Mouse (Mus musculus): ENCODE data around the gene Araf. TPM values are rescaled to one million over a fixed set of nuclear protein-coding genes. Genes with fewer than 3 reads are reported as not detected.

The Araf gene
- polyA plus RNA-seq (2014; fragmentation: Illumina TruSeq; extraction: RNeasy Lipid Tissue Mini Kit (QIAGEN cat#74804); ENCODE audit: low read depth, low replicate concordance): 13.5 TPM

DNA sequence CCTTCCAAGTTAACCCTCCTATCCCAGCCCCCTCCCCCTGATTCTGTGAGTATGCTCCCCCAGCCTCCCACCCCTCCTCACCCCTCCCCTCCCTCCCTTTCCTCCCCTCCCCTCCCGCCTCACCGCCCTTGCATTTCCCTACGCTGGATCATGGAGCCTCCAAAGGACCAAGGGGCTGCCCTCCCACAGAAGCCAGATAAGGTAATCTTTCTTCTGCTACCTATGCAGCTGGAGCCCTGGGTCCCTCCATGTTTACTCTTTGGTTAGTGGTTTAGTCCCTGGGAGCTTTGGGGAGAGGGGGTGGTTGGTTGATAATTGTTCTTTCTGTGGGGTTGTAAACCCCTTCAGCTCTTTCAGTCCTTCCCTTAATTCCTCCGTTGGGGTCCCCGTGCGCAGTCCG lies at the start of gene Araf:
Gene Araf, plus strand, starts transcription at position 134 of the 400 bp plus-strand sequence.

DNA sequence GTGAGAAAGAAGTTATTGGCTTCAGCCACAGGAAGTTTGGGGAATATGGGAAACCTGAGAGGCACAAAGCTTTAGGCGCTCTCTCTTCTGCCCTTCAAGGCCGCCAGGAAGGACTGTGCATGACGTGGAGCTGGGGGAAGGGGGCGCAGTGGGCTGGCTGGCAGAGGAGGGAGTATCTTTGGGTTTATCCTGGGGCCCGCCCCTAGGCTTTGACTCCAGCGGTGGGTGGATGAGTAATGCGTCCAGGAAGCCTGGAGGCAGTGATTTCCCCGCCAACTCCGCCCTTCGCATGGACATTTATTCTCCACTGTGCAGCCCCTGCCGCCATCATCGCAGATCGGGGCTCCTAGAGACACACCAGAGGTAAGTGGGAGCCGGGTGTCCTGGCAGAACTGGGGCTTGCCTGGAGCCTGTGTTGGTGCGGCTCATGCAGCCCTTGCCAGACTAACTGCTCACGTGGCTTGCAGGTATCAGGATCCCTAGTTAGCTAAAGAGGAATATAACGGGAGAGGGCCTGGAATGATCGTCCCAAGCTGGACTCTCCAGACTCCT lies 72.4 kb downstream of the Araf start, which contains the start of gene Timp1:
Gene Timp1, plus strand, starts transcription at position 205 of the 552 bp plus-strand sequence.

Other genes starting within 250 kb of the Araf start
- 1.3 TPM for gene Rgn, start 248.0 kb upstream of the Araf start, polyA plus RNA-seq (2014; fragmentation: Illumina TruSeq; extraction: RNeasy Lipid Tissue Mini Kit (QIAGEN cat#74804); ENCODE audit: low read depth, low replicate concordance)
- gene Rbm10, start 180.3 kb upstream of the Araf start, polyA plus RNA-seq (2014; fragmentation: Illumina TruSeq; extraction: RNeasy Lipid Tissue Mini Kit (QIAGEN cat#74804); ENCODE audit: low read depth, low replicate concordance): 2.1 TPM
- gene Ndufb11, start 180.2 kb upstream of the Araf start, polyA plus RNA-seq (2014; fragmentation: Illumina TruSeq; extraction: RNeasy Lipid Tissue Mini Kit (QIAGEN cat#74804); ENCODE audit: low read depth, low replicate concordance): 5.7 TPM
- 71.2 TPM for gene Uba1, start 139.5 kb upstream of the Araf start, polyA plus RNA-seq (2014; fragmentation: Illumina TruSeq; extraction: RNeasy Lipid Tissue Mini Kit (QIAGEN cat#74804); ENCODE audit: low read depth, low replicate concordance)
- gene Cdk16, start 109.9 kb upstream of the Araf start, polyA plus RNA-seq (2014; fragmentation: Illumina TruSeq; extraction: RNeasy Lipid Tissue Mini Kit (QIAGEN cat#74804); ENCODE audit: low read depth, low replicate concordance): 38.3 TPM
- 2.5 TPM for gene Usp11, start 93.9 kb upstream of the Araf start, polyA plus RNA-seq (2014; fragmentation: Illumina TruSeq; extraction: RNeasy Lipid Tissue Mini Kit (QIAGEN cat#74804); ENCODE audit: low read depth, low replicate concordance)
- 0.56 TPM for gene Timp1, start 72.4 kb downstream of the Araf start, polyA plus RNA-seq (2014; fragmentation: Illumina TruSeq; extraction: RNeasy Lipid Tissue Mini Kit (QIAGEN cat#74804); ENCODE audit: low read depth, low replicate concordance)
- 0.25 TPM for gene Syn1, start 123.2 kb downstream of the Araf start, polyA plus RNA-seq (2014; fragmentation: Illumina TruSeq; extraction: RNeasy Lipid Tissue Mini Kit (QIAGEN cat#74804); ENCODE audit: low read depth, low replicate concordance)
- 0.21 TPM for gene Cfp, start 133.7 kb downstream of the Araf start, polyA plus RNA-seq (2014; fragmentation: Illumina TruSeq; extraction: RNeasy Lipid Tissue Mini Kit (QIAGEN cat#74804); ENCODE audit: low read depth, low replicate concordance)
- gene Elk1, start 152.8 kb downstream of the Araf start, polyA plus RNA-seq (2014; fragmentation: Illumina TruSeq; extraction: RNeasy Lipid Tissue Mini Kit (QIAGEN cat#74804); ENCODE audit: low read depth, low replicate concordance): 2.1 TPM
- gene Uxt, start 164.2 kb downstream of the Araf start, polyA plus RNA-seq (2014; fragmentation: Illumina TruSeq; extraction: RNeasy Lipid Tissue Mini Kit (QIAGEN cat#74804); ENCODE audit: low read depth, low replicate concordance): 6.1 TPM

All from testis, adult 10 weeks (tissue).